Mouse (Mus musculus): ENCODE measurements at regions not wholly inside any gene's neighbourhood (a gene's known extent, or its start where the extent isn't known, plus 50 kb on each side); places are given as distances from the start of the nearest gene placed in this dataset.
A peak's percentile ranks its signal among the peaks of the same experiment; 100 is the strongest.

DNA sequence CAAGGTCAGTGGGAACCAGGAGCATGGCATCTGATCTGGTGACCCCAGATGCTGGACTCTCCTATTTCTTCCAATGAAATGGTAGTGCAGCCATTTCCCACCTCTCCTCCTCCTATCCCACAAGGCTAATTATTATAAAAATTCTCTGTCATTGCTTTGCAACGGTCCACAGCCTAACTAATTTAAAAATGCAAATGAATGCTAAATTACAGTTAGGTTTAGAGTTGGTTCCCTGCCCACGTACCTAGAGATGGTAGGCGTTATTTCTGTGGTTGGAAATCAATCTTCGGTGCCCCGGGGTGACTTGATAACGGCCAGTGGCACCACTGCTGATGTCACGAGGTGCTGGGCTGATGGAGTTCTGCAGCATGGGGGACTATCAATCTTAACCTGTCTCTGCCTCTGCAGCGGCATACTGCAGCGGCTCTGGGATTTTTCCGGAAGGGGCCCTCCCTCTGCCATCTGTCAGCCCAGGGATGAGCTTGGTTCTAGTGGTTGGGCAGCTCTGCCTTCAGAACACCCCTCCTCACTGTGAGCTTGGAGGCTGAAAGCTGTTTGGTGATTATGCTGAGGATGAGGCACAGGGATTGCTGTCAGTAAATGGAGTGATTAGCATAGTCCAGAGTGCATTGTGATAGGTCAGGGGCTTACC, 66.5 kb downstream of the Nmur2 start:
- peak; percentile 70 for DNase-seq

GRCm38 (mm10) chr11:55966580-55966979, 74.2 kb downstream of the Nmur2 start:
- DNase-seq: no peak

DNA sequence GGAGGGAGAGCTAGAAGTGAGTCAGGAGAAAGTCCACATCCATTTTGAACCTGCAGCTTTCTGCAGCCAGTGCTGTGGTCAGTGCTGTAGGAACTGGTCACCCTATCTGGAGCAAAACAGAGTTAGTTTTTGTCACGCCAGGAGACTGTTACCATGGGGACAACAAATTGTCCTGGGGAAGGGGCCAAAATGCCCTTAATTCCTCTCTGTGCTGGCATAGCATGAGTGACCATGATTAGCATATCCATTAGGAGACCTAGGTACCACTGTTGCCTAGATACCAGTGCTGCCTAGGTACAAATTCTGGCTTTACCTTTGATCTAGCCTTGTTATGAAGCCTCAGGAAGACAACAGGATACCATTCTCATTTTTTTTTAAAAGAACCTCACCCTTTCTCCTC, 82.4 kb downstream of the Nmur2 start:
- DNase-seq: no peak

DNA sequence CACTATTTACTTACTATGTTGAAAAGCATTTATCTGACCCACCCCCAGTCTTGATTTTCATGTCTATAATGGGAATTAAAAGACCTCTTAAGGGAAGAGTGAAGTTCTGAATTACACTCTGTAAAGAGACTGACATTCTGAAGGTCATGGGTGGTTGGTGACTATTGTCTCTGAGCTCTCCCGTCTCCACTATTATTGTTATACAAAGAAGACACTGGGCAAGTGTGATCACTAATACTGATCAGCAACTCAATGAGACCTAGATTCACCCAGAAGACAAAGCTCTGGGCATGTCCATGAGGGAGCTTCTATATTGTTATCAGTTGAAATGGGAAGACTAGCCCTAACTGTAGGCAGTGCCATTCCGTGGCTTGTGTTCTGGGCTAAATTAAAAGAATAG, 83.5 kb downstream of the Nmur2 start:
- no peak for DNase-seq

- DNase-seq: no peak
Measured at GRCm38 (mm10) chr11:55953696-55954095, 87.1 kb downstream of the Nmur2 start.

- DNase-seq: no peak
Measured at GRCm38 (mm10) chr11:55949596-55949995, 91.2 kb downstream of the Nmur2 start.

DNA sequence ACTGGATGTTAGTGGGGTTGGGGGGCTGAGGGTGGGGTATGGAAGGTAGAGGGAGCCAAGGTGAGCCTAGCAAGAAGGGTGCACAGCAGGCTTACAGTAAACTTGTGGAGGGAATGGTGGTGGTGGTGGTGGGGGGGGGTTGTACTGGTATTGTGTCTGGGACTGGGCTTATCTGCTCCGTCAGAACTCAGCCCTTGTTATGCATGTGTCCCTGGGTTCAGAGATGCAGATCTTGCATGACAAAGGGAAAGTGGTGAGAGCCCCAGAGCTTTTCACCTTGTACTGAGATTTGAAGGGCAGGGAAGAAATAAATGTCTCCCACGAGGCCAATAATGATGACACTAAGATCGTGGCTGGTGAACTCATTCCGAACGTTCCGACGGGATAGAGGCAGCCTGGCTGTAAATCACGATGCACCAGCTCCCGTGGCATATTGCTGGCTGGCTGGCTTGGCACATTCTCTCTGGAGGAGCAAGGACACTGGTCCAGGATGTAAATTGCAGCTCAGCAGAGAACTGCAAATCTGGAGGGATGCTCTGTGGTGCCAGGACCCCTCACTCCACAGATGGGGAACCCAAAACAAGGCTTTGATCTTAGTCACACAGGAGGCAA, 94.1 kb downstream of the Nmur2 start:
- DNase-seq: no peak

DNA sequence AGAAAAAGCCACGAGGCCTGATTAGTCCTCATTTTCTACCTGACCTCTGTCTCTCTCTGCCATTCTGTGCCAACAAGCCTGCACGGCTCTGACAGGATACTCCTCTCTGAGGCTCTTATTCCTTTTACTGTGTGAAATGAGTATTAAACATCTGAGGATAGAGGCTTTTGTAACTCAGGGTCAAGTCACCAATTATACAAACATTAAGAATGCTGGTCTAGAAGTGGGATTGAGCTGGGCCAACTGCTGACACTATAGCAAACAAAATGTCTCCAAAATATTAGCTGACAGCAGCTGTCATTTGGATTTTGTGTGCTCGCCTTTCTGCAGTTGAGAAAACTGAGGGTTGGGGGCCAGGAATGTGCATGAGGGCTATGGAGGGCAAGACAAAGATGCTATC, 94.8 kb downstream of the Nmur2 start:
- DNase-seq: no peak

DNA sequence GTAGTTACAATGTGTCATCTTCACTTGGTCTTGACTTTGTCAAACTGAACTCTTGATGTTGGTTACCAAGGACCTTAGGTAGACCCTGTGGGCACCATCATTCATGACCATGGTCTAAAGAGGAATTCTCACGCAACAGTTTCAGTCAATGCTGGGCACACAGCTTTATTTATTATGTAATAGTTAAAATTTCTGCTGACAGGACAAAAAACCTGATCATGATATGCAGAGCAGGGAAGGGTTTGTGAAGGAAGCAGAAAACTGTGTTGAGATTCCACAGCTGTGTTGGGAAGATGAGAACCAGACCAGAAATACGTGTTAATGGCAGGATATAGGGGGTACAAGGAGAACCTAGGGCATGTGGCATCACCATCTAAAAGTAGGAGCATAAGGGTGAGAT, 100.8 kb downstream of the Nmur2 start:
- no peak for DNase-seq

- DNase-seq: no peak
Measured at GRCm38 (mm10) chr11:55926366-55926765, 114.4 kb downstream of the Nmur2 start.

- DNase-seq: no peak
Measured at GRCm38 (mm10) chr11:55919066-55919465, 121.7 kb downstream of the Nmur2 start.

DNA sequence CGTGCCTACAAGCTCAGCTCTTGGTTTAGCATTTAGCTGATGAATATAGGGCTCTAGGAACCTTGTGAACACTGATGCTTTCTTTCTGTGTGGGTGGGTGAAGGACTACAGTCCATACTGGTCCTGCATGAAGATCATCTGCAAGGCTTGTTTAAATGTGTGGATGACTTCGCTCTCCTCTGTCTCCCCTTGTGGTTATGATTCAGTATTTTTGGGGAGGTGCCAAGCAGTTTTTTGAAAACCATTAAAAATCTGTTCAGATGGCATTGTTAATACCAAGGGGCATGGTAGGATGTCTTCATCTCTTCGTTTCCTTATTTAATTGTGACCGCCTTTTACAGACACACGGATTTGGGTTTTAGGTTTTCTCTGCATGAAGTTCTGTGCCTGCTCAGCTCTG, 122.4 kb downstream of the Nmur2 start:
- DNase-seq: no peak

DNA sequence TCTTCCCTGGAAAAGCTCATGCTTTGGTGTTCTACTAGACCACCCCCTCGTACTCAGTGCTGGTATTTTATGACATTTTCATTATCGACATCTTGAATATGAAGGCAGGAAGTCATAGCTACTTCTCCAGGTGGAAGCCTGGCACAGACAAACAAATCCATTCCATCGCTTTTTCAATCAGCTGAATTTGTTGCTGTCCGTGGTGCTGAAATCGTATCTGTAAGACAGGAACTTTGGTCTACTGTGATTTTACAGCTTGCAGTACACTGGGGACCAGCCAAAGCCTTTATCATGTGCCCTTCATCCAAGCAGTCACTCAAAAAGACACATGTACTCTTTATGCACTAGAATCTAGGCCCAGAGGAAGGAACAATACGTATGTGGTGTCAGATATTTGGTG, 143.3 kb downstream of the Nmur2 start:
- peak; percentile 62 for DNase-seq

DNA sequence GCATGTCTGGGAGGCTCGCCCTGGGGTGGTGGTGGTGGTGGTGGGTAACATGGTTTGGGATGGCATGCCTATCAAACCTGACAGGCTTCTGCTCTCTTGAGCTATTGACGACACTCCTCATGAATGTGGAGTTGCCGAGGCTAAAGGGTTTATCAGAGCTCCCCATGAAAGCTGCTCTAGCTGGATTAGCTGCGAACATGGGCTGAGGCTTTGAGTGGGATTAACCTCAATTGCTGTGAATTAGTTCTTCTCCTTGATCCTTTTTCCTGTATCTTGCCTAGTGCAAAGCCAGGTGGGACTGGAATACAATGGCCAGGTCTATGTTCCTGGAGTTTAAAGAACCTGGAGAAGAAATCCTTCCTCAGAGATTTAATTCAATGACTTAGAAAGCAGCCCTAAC, 150.6 kb downstream of the Nmur2 start:
- peak; percentile 80 for DNase-seq

GRCm38 (mm10) chr11:55878631-55879030, 162.2 kb downstream of the Nmur2 start:
- DNase-seq: no peak

DNA sequence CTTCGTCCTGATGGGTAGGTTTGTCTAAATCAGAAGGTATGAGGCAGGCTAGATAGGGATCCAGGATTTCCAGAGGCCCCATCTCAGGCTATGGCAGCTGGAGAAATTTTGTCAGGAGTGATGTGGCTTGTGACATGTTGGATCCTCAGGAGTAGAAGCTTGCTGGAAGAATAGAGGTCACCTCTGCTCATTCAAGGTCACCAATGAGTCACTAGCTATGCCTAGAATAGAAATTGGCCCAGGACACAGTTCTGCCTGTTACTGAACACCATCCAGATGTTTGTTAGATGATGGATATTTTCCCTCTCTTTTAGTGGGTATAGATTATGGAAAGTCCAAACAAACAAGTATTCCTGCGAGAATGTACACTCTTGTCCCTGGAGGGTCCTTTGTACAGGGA, 173.7 kb downstream of the Nmur2 start:
- no peak for DNase-seq

- peak; percentile 75 for DNase-seq
Measured at GRCm38 (mm10) chr11:55859230-55859629, 181.6 kb downstream of the Nmur2 start.

GRCm38 (mm10) chr11:55820479-55820878, 212.5 kb upstream of the Glra1 start:
- DNase-seq: no peak

DNA sequence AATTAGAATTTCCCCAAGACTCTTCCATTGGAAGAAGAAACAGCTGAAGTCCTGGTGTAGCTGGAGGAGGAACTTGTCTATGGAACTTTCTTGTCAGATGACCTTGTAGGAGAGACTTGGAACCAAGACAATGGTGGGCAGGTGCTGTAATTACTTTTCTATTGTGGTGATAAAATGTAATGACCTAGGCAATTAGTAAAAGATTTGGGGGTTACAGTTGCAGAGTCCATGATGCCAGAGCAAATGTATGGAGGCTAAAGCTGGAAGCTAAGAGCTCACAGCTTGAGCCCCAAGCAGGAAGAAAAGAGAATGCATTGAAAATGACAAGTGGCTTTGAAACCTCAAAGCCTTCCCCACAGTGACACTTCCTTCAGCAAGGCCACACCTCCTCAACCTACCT, 208.6 kb upstream of the Glra1 start:
- DNase-seq: no peak

DNA sequence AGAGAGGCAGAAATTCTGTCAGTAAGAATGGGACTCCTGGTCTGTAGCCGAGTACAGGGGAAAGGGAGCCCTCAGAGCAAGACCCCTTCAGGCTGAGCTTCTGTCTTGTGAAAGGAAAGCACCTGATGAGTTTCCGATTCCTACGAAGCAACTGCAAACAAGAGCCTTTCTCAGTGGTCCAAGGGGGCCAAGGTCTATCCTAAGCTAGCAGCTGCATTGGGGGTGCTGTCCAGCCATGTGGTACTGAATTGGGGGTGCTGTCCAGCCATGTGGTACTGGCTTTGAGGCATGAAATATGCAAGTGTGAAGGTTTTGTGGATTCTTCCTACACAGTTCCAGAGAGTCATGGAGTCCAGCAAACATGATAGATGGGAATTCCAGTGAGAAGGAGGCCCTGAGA, 202.7 kb upstream of the Glra1 start:
- no peak for DNase-seq

GRCm38 (mm10) chr11:55791195-55791865, 183.3 kb upstream of the Glra1 start:
- DNase-seq: peak; percentile 24

GRCm38 (mm10) chr11:55789638-55790037, 181.6 kb upstream of the Glra1 start:
- DNase-seq: peak; percentile 42

DNA sequence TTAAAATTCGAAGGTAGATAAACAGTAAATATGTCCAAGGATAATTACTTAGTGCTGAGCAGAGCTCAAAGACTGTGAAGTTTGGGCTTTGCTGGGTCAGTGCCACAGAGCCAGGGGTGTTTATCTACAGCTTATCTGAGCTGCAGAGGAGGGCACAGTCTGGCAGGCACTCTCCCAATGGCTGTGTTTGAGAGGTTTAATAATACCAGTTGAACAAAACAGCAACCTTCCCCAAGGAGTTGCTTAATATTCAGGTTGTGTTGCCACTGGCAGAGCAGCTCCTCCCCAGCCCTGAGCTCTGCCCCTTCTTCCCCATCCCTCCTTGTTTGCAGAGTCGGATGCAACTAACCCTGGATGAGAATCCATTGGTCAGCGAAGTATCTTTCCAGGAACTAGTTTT, 173.0 kb upstream of the Glra1 start:
- no peak for DNase-seq

DNA sequence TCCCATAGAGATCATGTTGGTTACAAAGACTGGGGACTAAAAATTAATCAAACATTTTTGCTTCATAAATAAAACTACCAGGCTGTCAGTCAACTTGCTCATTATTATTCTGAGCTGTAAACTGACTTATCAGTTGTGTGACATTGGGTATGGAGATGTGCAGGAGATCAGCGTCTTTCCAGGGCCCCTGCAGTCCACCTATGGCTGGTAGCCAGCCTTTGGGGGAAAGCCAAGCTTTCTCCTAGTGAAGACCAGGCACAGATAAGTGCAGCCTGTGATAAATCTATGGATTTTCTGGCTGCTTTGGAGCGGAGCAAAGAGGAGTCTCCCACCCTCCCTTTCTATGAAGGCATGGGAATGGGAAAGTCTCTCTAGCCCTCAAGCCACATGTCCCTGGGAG, 172.0 kb upstream of the Glra1 start:
- no peak for DNase-seq

DNA sequence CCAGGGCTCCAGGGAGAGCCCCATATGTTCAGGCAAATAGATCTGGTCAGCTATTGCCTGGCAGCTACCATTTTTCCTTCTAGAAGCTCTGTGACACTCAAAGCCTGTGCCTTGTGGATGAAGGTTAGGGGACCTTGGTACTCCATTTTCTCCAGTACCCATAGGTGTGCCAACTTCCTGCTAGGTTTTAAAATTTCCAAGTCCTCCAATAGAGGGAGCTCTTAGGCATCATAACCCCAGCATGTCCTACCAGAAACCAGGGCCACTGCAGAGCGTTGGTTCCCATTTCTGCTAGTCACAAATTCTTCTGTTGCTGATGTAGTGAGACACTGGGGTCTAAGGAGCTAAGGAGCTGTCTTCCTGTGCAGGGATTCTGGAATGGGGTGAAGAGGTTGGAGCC, 165.3 kb upstream of the Glra1 start:
- DNase-seq: no peak

Data from retina, postnatal 1 day (tissue).